Mouse (Mus musculus): ENCODE measurements at regions not wholly inside any gene's neighbourhood (a gene's known extent, or its start where the extent isn't known, plus 50 kb on each side); places are given as distances from the start of the nearest gene placed in this dataset.

DNA sequence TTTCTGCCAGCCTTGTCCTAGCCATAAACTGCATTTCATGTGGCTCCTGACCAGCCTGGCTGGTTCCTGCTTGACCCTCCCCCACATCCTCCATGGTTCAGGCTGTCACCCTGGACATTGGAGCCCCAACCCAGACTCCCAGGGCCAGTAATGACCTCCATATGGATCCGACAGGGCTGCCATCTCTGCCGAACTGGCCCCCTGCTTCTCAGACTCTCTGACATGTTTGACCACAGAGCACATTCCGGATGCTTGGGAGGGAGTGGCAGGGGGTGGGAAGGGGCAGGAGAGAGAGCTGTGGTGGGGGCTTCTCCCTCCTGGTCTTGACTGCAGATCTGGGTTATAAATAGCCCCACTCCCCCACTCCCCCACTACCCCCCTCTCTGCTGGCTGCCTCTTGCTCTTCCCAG is 59.0 kb upstream of the Actrt2 start:
- no peak for DNase-seq

DNA sequence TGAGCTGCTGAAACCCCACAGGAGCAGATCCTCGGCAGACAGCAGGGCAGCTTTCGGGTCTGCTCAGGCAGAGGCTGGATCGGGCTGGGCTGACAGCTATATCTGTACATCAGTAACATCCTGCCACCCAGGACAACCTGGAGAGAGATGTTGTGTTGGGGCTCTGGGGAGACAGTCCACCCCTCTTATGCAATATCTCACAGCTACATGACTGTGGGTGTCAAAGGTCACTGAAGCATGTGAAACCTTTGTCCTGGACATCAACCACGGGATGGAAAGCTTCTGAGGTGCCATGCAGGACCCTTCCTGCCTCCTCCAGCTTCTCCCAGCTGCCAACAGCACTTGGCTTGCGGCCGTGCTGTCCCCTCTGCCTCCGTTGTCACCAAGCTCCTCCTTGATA is 60.3 kb upstream of the Actrt2 start:
- DNase-seq: no peak

DNA sequence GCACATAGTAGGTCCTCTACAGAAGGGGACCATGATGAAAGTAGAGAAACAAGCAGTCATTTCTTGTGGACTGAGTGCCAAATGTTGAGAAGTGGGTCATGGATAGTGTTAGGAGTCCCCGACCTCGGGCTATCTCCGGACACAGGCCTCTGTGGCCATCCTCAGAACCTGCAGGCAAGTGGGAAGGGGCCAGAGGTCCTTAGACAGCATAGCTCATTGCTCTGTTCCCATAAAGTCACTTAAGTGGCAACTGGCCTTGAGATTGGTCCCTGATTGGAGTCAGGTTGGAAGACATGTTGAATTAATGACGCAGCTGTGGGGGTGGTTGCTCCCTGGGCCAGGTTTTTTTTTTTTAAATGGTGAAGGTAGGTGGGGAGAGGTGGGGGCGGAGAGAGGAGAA is 63.0 kb upstream of the Actrt2 start:
- DNase-seq: no peak

DNA sequence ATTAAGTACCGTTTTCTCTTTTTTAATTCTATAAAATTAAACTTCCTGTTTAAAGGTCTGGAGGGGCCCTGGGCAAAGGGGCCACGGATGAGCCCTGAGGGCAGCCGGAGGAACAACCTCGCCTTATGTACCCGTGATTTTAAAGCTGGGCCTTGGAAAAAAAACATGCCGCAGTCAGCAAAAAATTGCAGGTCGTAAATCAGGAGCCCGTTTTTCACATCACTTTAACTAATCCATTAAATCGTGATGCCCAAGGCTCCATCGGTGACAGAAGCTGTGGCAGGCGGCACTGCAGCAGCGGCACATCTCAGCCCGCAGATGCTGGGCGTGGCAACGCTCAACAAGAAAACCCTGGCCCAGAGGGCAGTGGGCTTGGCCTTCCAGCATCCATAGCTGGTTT is 63.7 kb upstream of the Actrt2 start:
- no peak for DNase-seq

DNA sequence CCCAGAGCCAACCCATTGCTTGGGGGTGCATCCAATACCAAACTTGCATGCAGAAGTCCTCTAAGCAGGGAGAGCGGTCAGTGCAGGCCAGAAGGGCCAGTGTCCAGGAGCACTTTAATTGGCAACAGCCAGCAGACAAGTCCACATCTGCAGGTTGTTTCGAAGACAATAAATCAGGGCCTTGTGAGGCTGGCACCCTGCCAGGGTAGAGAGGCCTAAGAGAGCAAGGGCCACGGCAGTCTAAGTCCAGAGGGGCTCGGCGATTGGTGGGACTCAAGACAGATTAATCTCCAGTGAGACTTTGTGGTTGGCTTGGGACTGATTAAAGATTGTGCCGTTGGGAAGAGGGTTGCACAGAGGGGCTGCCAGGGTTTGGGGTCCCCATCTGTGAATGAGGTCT is 68.4 kb upstream of the Actrt2 start:
- peak; percentile 55 for DNase-seq

DNA sequence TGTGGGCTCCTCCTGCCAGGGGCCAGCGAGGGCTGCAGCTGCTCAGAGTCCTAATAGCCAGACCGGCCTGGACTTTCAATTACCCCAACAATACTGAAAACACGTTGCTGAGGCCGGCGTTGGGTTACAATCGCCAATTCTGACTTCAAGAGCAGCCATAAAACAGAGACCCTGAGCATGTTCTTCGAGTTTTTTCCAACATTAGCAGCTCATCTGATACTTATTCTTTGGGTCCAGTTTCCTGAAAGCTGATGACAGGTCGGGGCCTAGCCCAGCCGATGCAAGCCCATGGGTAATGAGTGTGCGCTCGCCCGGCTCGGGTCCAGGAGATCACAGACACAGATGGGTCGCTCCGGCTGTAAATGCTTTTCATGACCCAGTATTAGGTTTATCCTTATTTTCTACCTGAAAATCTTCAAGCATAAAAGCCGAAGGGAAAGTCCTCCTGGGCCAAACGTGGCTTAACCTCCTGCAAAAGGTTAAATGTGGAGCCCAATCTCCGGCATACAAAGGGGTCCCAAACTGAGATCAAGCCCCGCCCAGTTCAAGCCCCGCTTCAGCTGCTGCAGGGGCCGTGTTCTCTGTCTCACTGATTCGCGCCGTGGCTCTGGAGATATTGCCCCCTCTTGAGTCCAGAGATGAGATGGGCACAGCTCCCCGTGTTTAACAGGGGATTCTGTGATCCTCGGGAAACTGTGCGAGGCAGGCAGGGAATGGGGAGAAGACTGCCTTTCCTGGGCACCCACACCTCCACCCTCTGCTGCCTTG is 73.6 kb upstream of the Actrt2 start:
- DNase-seq: peak; percentile 43

DNA sequence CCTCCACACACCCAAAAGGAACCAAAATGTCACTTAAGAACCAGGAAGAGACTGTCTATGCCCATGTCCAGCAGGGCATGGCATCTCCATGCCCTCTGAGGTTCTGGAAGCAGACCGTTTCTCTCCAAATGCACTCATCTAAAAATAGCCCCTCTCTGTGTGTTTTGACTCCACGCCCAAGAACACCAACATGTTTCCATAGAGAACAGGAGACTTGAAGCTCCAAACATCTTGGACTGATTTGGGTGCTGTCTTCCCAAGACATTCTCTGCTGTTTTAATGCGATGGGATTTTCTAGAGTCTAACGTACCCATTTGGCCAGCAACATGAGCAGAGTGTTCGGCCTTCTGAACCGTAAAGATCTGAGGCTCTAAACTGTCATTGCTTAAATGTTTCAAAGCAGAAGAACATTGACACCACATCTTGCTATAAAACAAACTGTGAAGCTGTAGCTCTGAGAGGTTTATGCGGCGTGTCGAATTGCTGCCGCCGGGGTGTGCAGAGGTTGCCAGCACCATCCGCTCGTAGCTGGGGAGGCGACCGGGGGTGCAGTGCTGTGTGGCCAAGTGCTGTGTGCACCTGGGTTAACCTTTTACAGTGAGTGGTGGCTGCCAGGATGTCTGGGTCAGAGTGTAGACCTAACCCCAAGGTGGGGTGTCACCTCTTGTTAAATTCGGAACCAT is 78.8 kb upstream of the Actrt2 start:
- DNase-seq: no peak

DNA sequence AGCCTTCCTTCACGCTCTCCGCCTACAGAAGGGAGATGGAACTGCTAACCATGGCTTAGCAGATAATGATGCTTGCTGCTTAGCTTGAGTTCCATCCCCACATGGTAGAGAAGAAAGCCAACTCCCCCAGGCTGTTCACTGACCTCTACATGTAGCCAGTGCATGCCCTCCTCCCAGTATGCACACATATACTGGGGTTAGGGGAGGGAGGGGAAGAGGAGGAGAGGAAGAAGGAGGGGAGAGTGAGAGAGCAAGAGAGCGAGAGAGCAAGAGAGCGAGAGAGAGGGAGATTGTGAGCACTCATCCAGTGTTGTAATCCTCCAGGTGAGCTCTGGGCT is 79.3 kb upstream of the Actrt2 start:
- no peak for DNase-seq

DNA sequence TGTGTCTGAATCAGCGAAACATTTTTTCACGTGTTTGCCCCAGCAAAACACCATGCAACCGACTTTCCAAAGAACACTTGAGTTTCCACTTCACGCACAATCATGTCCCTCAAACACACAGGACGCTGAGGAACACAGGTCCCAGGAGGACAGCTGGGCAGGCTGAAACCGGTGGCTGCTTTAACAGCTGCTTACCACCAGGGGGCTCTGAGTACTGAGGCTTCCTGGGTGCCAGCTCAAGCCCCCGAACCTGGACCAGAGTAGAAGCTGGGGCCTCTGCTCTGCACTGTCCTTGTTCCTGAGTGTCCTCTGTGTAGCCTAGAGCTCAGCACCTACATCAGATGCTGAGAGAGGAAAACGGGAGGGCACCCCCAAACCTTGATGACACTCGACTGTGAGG is 81.5 kb upstream of the Actrt2 start:
- peak; percentile 68 for DNase-seq

DNA sequence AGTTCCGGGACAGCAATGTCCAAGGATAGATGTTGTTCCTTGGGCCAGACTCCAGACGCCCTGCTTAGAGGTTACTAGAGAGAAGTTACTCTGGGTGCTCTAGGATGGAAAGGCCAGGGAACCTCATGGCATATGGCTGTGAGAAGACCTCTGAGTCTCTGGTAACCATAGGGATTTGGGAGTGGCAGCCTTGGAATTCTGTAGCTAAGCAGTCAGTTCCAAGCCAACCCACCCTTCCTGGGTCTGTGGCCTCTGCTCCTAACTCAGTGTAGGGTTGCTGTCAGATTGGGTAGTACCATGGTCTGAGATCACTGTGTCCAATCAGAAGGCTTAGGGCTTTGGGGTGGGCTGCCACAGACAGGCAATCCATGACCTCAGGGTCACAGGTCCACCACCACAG is 82.3 kb upstream of the Actrt2 start:
- no peak for DNase-seq

DNA sequence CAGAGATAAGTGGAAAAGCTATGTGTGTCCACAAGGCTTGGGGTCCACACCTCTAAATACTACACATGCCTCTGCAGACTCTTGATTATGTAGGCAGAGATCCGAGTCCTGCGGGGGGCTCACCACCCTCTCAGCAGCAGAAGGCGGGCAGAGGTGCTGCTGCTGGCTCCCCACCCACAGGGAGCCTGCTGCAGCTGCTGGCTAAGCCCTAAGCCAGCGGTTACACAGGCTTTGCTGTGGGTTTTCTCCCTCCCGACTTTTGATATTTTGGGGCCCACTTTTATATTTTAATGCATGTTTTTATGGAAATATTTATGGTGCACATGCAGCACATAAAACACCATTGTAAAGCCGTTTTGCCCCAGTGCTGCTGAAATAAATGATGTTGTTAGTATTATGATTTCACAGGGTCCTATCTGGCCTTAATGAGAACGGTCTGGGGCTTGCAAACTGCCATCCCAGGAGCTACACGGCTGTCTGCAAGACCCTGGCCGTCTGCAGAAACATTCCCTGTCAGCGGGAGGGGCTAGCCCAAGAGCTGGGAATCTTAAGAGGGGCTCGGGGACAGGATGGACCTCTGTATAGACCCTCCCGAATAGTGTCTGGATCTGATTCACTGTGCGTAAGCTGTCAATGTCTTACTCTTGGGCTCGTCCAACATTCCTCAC is 82.9 kb upstream of the Actrt2 start:
- no peak for DNase-seq

DNA sequence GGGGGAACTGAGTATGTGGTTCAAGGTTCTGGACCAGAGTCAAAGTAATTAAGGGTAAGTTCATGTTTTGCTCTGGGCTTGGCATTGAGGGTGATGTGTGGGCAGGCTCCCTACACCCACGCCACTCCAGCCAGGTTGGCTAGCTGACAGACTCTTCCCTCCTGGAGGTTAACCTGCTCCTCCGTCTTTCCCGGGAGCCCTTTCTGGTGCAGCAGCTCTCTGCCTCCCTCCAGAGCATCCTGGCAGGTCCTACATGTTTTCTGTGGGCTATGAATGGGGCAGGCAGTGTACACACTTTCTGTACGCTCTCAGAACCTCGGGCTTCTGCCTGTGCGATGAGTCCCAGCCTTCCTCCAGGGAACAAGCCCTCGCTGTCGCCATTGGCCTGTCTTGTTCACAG is 82.8 kb upstream of the Ttc34 start:
- no peak for DNase-seq

DNA sequence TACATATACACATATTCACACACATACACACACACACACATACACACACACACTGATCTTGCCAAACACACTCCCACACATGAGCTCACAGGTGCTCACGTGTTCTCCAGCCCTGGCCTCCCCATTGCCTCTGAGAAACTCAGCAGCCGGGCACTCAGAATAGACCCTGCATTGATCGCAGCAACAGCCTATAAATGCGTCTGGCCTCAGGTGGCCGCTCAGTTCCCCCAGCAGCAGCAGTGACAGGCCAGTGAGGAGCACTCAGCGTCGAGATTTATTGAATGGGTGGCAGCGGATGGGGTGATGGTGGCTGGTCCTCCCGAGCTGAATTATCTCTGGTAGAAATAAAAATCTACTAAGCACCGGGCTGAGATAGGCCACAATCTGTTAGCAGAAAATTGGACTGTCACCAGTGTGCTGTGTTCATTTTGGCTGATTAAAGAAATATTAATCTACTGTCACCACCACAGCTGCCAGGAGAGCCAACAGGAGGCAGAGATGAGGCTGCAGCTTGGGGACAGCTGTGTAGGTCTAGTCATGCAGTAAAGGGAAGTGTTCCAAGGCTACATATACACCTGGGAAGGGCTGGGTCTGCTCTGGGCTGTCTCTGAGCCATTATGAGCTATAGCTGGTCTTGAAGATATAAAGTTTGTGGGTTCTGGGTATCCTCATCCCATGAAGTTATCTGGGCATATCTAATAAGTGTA is 80.4 kb upstream of the Ttc34 start:
- no peak for DNase-seq

DNA sequence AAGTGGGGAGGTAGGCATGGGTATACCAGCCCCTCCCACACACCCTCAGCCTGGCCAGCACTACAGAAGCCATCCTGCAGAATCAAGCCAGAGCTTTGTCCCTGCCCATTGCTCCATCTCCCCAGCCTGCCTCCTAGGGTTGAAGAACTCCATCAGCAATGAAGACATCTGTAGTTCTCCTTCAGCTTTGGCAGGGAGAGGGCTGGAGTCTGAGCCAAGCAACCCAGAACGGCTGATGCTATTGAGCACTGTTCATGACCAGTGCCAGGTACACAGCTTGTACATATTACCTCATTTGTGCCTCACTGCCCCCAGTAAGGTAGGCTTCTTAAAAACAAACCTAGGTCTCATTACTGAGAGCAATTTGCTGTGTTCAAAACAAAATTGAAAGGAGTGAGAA is 77.4 kb upstream of the Ttc34 start:
- DNase-seq: no peak

DNA sequence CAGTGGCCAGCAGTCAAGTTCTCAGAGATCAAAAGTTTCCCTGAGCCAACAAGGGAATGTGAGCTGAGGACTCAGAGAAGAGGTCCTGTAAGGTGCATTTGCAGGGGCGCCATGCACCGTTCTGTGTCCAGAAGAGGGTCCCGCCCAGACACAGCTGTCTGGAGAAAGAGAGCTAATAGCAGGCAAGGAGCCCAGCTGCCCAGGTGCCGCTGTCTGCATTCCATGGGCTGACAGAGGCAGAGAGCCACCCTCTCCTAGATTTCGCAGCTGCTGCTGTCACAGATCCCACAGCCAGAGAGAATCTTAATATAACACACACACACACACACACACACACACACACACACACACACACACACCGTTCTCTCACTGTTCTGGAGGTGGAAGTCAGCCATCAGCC is 73.0 kb upstream of the Ttc34 start:
- no peak for DNase-seq

DNA sequence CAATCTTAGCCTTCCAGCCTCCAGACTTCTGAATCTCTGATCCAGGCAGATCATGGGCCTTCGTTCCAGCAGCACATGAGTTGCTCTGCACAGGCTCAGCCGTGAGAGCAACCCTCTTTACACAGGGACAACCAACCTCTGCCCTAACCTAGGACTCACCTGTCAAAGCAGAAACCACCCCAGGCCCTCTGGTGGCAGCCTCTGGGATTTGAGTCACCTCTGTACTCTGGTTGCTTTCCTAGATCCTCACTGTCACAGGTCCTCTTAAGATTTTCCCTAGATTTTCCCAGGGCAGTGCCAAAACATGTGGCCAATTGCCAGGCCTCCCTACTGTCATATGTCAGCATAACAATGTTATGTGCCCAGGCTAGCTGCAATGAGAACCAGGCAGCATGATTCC is 71.1 kb upstream of the Ttc34 start:
- no peak for DNase-seq

DNA sequence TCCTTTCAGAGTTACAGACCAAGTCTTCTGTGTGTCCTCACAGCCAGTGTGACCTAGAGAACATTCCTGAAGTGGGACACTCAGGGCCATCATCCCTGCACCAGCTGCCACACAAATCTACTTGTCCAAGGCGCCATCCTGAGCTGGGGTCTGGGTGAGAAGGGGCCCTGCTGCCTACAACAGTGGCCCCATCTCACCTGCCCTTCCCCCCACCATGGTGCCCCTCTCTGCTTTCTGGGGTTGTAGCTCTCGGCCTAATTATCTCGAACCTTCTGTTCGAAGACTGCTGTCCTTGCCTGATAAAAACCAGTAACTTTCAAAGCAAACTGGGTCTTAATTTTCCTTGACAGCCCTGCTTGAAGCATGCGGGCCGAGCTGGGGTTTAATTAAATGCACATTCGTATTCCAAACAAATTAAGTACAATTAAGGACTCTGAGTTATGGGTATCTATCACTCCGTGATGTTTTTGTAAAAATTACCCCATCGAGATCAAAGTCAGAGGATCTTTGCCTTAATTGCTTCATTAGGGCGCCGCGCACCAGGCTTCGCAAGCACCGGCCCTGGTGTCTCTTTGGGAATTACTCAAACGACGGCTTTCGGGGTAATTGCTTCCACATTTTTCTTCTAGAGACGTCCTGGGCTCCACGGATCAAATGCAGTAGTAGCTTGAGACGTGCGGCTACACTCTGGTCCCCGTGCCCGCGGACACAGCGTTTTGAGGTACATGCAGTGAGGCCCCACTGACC is 65.8 kb upstream of the Ttc34 start:
- peak; percentile 62 for DNase-seq

DNA sequence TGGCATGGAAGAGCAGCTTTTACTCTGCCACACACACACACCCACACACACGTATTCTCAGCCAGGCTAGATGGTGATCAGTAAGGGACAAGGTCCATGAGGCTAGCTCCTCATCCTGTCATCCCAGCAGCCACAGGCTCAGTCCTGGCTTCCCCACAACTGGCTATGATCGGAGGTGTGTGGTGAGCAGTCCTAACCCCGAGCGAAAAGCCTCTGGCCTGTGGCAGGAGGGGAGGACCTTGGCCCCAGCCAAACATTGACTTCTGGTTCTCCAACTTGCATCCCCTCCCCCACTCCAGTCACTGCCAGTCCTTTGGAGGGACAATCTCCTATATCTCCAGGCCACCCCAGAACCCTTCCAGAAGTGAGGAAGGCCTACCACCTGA is 65.2 kb upstream of the Ttc34 start:
- DNase-seq: no peak

DNA sequence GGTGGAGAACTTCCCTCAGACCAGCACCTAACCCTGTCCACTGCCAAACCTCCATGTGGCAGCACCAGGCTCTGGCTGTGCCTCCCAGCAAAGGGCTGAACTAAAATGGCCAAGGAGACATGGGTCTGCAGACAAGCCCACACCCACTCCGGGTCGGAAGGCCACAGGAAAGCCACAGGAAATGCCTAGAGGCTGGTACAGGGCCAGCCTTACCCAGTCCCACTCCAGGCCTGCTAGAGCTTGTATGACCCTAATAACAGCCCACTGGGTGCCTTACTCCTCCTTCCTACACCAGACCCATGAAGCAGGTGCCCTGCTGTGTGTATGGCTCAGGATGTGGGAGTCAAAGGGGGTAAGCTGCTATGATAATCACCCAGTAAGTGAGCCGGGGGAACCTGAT is 63.4 kb upstream of the Ttc34 start:
- DNase-seq: no peak

DNA sequence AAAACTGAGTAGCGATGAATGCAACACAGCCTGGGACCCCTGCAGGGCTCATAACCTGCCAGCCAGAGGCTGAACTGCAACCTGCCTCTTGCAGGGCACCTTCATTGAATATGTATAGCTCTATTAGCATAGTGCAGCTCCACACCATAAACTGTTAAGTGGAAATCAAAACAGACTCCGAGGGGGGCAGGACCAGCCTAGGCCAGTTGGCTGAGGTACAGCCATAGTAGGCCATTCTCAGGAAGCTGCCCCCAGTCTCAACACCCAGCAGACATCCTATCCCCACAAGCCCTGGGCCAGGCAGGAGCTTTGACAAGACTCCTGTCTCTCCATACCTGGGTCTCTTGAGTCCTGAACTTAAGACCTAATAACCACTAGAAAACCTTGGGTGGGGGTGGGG is 62.9 kb upstream of the Ttc34 start:
- DNase-seq: no peak

DNA sequence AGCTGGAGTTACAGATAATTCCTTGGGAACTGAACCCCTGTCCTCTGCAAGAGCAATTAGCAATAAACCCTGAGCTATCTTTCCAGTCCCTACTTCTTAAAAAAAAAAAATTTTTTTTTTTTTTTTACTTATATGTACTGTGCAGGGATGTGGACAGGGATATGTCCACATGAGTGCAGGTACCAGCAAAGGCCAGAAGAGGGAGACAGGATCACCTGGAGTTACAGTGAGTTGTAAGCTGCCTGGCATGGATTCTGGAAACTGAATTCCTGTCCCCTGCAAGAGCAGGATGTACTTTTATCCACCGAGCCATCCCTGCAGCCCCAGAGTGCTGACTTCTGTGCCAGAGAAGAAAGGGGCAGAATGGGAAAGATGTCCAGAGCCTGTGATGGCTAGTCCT is 58.4 kb upstream of the Ttc34 start:
- DNase-seq: no peak

DNA sequence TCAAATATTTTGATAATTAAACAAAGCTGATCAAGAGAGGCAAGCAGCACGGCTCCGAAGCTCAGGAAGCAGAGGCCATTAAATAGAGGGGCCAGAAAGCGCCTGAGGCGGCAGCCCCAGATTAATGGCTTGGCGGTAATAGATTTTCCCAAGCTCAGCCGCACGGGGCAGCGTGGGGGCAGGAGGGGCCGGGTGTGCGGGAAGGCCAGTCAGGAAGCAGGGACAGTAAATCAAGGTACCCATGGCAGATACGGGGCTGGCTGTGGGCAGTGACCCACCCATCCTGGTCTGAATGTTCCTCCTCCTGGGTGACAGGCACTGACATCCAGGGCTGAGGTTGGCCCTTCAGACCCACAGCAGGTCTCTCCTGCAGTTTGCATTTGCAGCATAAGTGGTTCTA is 55.9 kb upstream of the Ttc34 start:
- peak; percentile 66 for DNase-seq

DNA sequence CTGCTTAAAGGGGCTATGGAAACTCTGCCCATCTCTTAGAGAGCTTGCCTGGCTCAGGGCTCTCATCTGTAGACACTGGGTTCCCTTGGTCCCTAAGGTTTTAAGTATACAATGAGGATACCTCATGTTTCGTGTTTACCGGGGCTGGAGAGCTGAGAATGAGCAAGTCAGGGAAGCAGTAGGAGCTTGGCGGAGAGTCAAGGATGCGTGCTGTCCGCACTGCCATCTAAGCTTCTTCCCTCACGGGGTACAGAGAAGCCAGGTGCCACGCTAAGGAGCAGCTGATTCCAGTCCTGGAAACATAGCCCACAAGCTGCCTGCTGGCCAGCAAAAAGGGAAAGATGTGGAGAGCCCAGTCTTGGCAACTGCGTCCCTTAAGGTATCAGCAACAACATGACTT is 55.0 kb upstream of the Ttc34 start:
- DNase-seq: no peak

All from retina, postnatal 1 day (tissue).